16 mouse cellular contexts compared by ENCODE assay signal in the genomic region with DNA sequence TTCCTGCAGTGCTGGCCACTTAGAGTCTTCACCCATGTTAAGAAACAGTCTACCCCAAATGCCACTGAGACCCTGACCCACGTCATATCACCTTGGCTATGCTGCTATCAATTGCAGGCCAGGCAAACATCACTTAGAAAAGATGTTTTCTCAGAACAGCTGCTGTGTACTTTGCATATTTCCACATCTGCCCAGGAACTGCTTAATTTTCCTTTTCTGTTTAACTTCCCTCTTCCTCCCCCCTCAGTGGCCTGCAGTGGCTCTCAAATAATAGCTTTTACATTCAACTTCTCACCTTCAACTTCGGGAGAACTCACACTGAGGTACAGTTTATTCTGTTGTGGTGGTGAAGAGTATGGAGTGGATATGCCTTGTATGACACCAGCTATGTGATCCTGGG.
"Had no signal": no experiment of that assay in that cellular context is flagged by ENCODE, and none has a peak within 500 bp of the region (broad histone marks: within the 10 kb centered on the region; RNA-seq: fewer than 3 reads in every experiment).

No protein-coding gene starts in this region.

- DNase-seq: liver, embryonic 13.5 days; liver, postnatal 0 days; lung, adult 2 months; lung, postnatal 14 days; lung, postnatal 36 days; midbrain, embryonic 14.5 days; retina, postnatal 1 day; right cerebral cortex, adult 18-20 months; right cerebral cortex, postnatal 25 days; right cerebral cortex, postnatal 4 days; spleen, adult 18-20 months; thymus, adult 2 months; thymus, postnatal 14 days; thymus, postnatal 36 days had no signal

- ATAC-seq: liver, postnatal 0 days; lung, postnatal 0 days; midbrain, embryonic 16.5 days had no signal
